8 mouse cellular contexts compared by ENCODE assay signal in genomic region chr11:95251295-95251694, GRCm38 (mm10). TPM values are rescaled to one million over a fixed set of nuclear protein-coding genes. Genes with fewer than 3 reads are reported as not detected.
A peak's percentile ranks its signal among the peaks of the same experiment; 100 is the strongest.
DNase-seq lines count a peak whose midpoint lies in the region; ATAC-seq and TF ChIP-seq lines count a peak whose summit lies in the region.

No protein-coding gene starts in this region.

- no peak overlapping the region for H3K9ac ChIP-seq in lung, postnatal 0 days (replicated peaks; ENCODE audit: low read depth)

- TF ChIP-seq CTCF in lung, postnatal 0 days (IDR thresholded peaks at IDR 0.05), result peak; percentile 96

- WGBS in lung, postnatal 0 days, result 2% methylated on average over 11 of the region's 11 CpGs

- peak; percentile 57 for ATAC-seq in granulocyte monocyte progenitor cell, adult 5-6 weeks (replicated peaks; ENCODE audit: poor library complexity, severe bottlenecking)
- 0 out of 2 replicates have a peak, but pooled peaks have one; percentile 31 for ATAC-seq in lung, postnatal 0 days

- no peaks in the 10 kb centered on the region for H3K27me3 ChIP-seq in lung, postnatal 0 days (replicated peaks; ENCODE audit: insufficient read depth, low read length)

- no peak overlapping the region for H3K4me2 ChIP-seq in lung, postnatal 0 days (replicated peaks; ENCODE audit: low read depth, low read length)

- no peaks in the 10 kb centered on the region for H3K9me3 ChIP-seq in lung, postnatal 0 days (ENCODE audit: low read length)

- H3K27ac ChIP-seq in lung, postnatal 0 days (ENCODE audit: low read length), result no peak overlapping the region

- H3K4me1 ChIP-seq in lung, postnatal 0 days (ENCODE audit: insufficient read depth, low read depth, low read length), result peaks cover 3% of the 10 kb centered on the region; the same call in 1 of the 2 replicates

- no peaks in the 10 kb centered on the region for H3K36me3 ChIP-seq in lung, postnatal 0 days (ENCODE audit: insufficient read depth, low read length)

- DNase-seq in CD4-positive, CD25-positive, alpha-beta regulatory T cell, adult 2 months (ENCODE audit: low read depth, low spot score), result peak; percentile 82
- peak; percentile 55 for DNase-seq in T-cell, adult 2 months (ENCODE audit: low spot score)
- DNase-seq in cerebellum, postnatal 36 days, result peak; percentile 73 to 76
- DNase-seq in layer of hippocampus, adult 11-12 months (ENCODE audit: low spot score), result peak; percentile 75
- DNase-seq in lung, postnatal 0 days (ENCODE audit: low spot score), result peak; percentile 76
- DNase-seq in right cerebral cortex, adult 2 months (ENCODE audit: low spot score in 2 of 2), result peak; percentile 81 to 83
- peak; percentile 75 for DNase-seq in urinary bladder, postnatal 25 days (ENCODE audit: low spot score)

- no peak for TF ChIP-seq EP300 in lung, postnatal 0 days (IDR thresholded peaks at IDR 0.05)

- H3K4me3 ChIP-seq in lung, postnatal 0 days (ENCODE audit: low read depth, low read length), result no peak overlapping the region

RNA-seq across cellular contexts. Expression of gene Tac4, which starts 10.0 kb away (rescaled TPM):
- not detected in 2 replicates for total RNA-seq in granulocyte monocyte progenitor cell, adult 5-6 weeks (2014; fragmentation: Nextera tagmentation)
- not detected in 2 replicates for total RNA-seq in granulocyte monocyte progenitor cell, adult 5-6 weeks (2017)
- 0.18 and 0.25 TPM in 2 replicates for polyA plus RNA-seq in lung, postnatal 0 days (2015; fragmentation: Nextera tagmentation; extraction: Ambion mirVana)

RNA-seq across cellular contexts. Expression of gene Kat7, which starts 58.8 kb away (rescaled TPM):
- total RNA-seq in granulocyte monocyte progenitor cell, adult 5-6 weeks (2014; fragmentation: Nextera tagmentation), result 75.0 and 78.0 TPM in 2 replicates
- 71.7 and 77.2 TPM in 2 replicates for total RNA-seq in granulocyte monocyte progenitor cell, adult 5-6 weeks (2017)
- polyA plus RNA-seq in lung, postnatal 0 days (2015; fragmentation: Nextera tagmentation; extraction: Ambion mirVana), result 30.7 and 33.5 TPM in 2 replicates
